Mouse (Mus musculus) hindbrain, postnatal 0 days (tissue): Measurements from ENCODE around the gene Chst12. TPM values are rescaled to one million over a fixed set of nuclear protein-coding genes. Genes with fewer than 3 reads are reported as not detected.
A peak's percentile ranks its signal among the peaks of the same experiment; 100 is the strongest.
"Not testable (repeated sequence)": the region's sequence is repeated elsewhere in the genome, so short reads cannot be mapped to it uniquely, and the experiment has no call there.

Experiments
- ATAC-seq: fragments of 200-750 bp; cut with Nextera tagmentation; 2 replicates; pipeline ENCODE4 v1.8.0; 2017; ENCODE audit warnings: mild to moderate bottlenecking, moderate TSS enrichment, moderate library complexity
- DNase-seq: peaks from one replicate; pipeline ENCODE4 v3.0.0-alpha.2; 2015; ENCODE audit warnings: low spot score
- H3K27ac ChIP-seq: fragments of 300-500 bp; sonication (generic); 2 replicates; pipeline ENCODE4 v1.5.1; 2014; ENCODE audit warnings: mild to moderate bottlenecking
- H3K27me3 ChIP-seq: fragments of 300-500 bp; sonication (generic); 2 replicates; pipeline ENCODE4 v1.6.1; 2014; ENCODE audit warnings: low read length, mixed read lengths; ENCODE audit not compliant: insufficient read depth
- H3K36me3 ChIP-seq: fragments of 300-500 bp; sonication (generic); 2 replicates; pipeline ENCODE4 v1.6.1; 2014; ENCODE audit warnings: low read length, mixed read lengths; ENCODE audit not compliant: insufficient read depth
- H3K4me1 ChIP-seq: fragments of 300-500 bp; sonication (generic); 2 replicates; pipeline ENCODE4 v1.6.1; 2014; ENCODE audit warnings: antibody characterized with exemption, low read length, mixed read lengths; ENCODE audit not compliant: insufficient read depth
- H3K4me2 ChIP-seq: fragments of 300-500 bp; sonication (generic); 2 replicates; pipeline ENCODE4 v1.6.1; 2014; ENCODE audit warnings: low read depth, mild to moderate bottlenecking, low read length, moderate library complexity, mixed read lengths
- H3K4me3 ChIP-seq: fragments of 300-500 bp; sonication (generic); 2 replicates; pipeline ENCODE4 v1.5.1; 2014; ENCODE audit warnings: low read length
- H3K9ac ChIP-seq: fragments of 300-500 bp; sonication (generic); replicated peaks from 2 replicates; pipeline ENCODE4 v1.6.1; 2014; ENCODE audit warnings: mild to moderate bottlenecking, low read length, moderate library complexity, mixed read lengths
- H3K9me3 ChIP-seq: fragments of 300-500 bp; sonication (generic); 2 replicates; pipeline ENCODE4 v1.6.1; 2016; ENCODE audit warnings: low read length, mixed read lengths
- CTCF ChIP-seq: IDR thresholded peaks from 2 replicates; pipeline ENCODE4 v1.5.1; 2016; ENCODE audit warnings: antibody characterized with exemption, control low read depth, low read depth
- WGBS: fragments of 180-500 bp; shearing (Covaris S2); extraction: QIAGEN DNeasy Blood & Tissue Kit; methylation state at CpG from one replicate; pipeline ENCODE4 v1.1.7; 2014; 5-methylcytosine and 5-hydroxymethylcytosine counted together
- polyA plus RNA-seq: library from polyadenylated mRNA; unstranded; fragments of >200 nt; fragmentation: Nextera tagmentation; extraction: Ambion mirVana; gene quantifications from 2 replicates; pipeline ENCODE4 v1.2.1, GENCODE M21; 2015
- total RNA-seq: library from RNA; depleted of rRNA; stranded (reverse); fragments of >200 nt; gene quantifications from 2 replicates; pipeline ENCODE4 v1.2.3, GENCODE M21; 2014

Chst12 gene
- total and polyA plus RNA-seq, 2 experiments from 2014 or later = 22.0 to 22.7 TPM

DNA sequence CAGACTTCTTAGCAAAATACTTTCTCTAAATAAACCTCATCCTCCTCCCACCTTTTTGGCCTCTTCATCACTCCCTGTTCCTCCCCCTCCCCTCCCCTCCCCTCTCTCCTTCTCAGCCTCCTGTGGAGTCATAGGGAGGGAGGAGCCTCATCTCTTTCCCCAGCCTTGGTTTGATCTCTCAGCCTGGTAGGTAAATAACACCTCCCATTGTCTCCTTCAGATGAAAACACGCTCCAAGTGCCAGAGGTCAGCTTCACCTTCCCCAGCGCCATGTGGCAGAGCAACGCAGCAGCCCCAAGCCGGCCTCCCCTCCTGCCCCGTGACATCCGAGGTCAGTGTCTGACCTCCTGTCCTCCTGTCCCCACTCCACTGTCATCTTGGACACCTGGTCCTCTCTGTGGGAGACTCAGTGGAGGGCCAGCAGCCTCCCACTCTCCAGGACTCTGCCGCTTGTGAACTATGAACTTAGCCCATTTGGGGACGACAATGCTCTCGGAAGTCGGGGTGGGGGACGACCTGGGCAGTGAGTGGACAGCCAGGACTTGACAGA lies 12.6 kb upstream of the Chst12 start:
- TF ChIP-seq CTCF = no peak
- WGBS = 34% methylated on average over 11 of the region's 11 CpGs
- no peaks in the 10 kb centered on the region for H3K27me3 ChIP-seq
- no peak overlapping the region for H3K9ac ChIP-seq
- H3K4me3 ChIP-seq = no peak overlapping the region
- no peaks in the 10 kb centered on the region for H3K4me1 ChIP-seq
- DNase-seq = no peak
- ATAC-seq = no peak
- H3K36me3 ChIP-seq = no peaks in the 10 kb centered on the region
- H3K9me3 ChIP-seq = no peaks in the 10 kb centered on the region
- no peak overlapping the region for H3K4me2 ChIP-seq
- no peak overlapping the region for H3K27ac ChIP-seq

DNA sequence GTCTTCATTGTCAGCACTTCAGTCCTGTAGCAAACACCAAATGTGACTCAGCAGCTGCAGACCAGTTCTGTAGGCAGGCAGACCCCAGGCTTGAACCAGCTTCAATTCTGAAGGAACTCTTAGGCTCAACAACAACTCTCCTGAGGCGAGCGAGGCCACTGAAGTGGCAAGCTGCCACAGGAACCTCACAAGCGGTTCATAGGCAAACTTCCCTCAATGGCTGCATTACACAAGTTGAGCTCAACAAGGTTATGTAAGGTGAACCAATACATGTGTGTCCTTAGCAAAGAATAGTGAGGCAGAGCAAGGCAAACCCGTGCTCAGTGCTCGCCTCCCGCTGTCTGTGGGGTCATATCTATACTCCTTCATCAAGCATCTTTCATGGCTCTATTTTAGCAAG lies 7.2 kb upstream of the Chst12 start:
- ATAC-seq (no peak), DNase-seq (no peak)
- H3K4me1 ChIP-seq = no peaks in the 10 kb centered on the region
- no peak overlapping the region for H3K27ac ChIP-seq
- H3K4me2 ChIP-seq = no peak overlapping the region
- H3K9me3 ChIP-seq = no peaks in the 10 kb centered on the region
- 79% methylated on average over 6 of the region's 6 CpGs for WGBS
- TF ChIP-seq CTCF = no peak
- H3K9ac ChIP-seq = no peak overlapping the region
- H3K4me3 ChIP-seq = no peak overlapping the region
- H3K36me3 ChIP-seq = no peaks in the 10 kb centered on the region
- no peaks in the 10 kb centered on the region for H3K27me3 ChIP-seq

DNA sequence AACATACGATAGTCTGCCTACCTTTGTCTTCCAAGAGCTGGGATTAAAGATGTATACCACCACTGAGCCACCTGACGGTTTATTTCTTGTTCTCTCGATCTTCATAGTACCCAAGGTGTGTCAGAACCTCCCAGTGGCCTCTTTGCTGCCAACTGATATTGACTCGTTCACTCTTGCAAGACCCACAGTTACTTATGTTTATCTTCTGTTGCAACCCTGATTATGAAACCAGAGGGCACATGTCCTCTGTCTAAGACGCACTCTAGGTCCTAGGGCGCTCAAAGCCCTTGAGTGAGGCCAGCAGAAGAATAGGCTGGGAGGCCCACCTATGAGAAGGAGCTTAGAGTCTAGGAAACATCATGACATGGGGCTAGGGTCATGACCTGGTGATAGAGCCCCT lies 4.6 kb upstream of the Chst12 start:
- no peak overlapping the region for H3K27ac ChIP-seq
- no peak overlapping the region for H3K4me2 ChIP-seq
- TF ChIP-seq CTCF = no peak
- WGBS = 87% methylated on average over 6 of the region's 6 CpGs
- ATAC-seq (no peak), DNase-seq (no peak)
- H3K9ac ChIP-seq = no peak overlapping the region
- no peaks in the 10 kb centered on the region for H3K9me3 ChIP-seq
- no peaks in the 10 kb centered on the region for H3K36me3 ChIP-seq
- 0 out of 2 replicates have a peak, but pooled peaks cover 3% of the 10 kb centered on the region for H3K4me1 ChIP-seq
- H3K27me3 ChIP-seq = no peaks in the 10 kb centered on the region
- no peak overlapping the region for H3K4me3 ChIP-seq

DNA sequence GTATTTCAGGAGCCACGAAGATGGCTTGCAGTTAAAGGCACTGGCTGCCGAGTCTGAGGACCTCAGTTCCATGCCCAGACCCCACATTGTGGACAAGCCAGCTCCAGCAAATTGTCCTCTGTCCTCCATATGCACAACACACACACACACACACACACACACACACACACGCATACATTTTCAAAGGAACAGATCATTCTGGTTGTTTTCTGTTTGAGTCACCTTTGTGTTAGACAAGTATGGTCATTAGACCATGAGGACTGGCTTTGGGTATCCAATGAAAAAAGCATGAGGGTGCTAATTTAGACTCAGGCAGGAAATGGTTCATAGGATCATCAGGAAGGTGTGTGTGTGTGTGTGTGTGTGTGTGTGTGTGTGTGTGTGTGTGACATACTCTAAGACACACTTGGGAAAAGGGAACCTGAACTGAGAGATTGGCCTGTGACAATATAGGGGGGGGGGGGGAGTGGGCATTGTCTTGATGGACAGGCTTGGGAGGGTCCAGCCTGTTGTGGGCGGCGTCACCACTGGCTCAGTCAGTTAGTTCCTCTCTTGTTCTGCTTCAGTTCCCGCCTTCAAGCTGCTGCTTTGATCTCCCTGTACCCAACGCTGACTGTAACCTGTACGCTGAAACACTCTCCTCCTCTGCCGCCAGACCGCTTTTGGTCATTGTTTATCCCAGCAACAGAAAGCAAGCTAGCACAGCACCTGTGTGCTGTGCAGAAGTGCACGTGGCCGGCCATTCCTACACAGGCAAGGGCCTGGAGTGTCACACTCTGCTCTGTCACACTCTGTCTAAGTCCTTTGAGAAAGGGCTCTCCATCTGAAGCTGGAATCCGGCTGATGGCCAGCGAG lies 3.1 kb upstream of the Chst12 start:
- H3K4me2 ChIP-seq = peak overlapping the region; percentile 37; the same call in 1 of the 2 replicates
- no peak for TF ChIP-seq CTCF
- ATAC-seq (no peak), DNase-seq (no peak)
- H3K4me3 ChIP-seq = no peak overlapping the region
- peaks cover 8% of the 10 kb centered on the region for H3K4me1 ChIP-seq
- H3K9me3 ChIP-seq = no peaks in the 10 kb centered on the region
- no peak overlapping the region for H3K27ac ChIP-seq
- 20% methylated on average over 14 of the region's 14 CpGs for WGBS
- H3K27me3 ChIP-seq = no peaks in the 10 kb centered on the region
- H3K9ac ChIP-seq = peak overlapping the region; percentile 17; the same call in 1 of the 2 replicates
- no peaks in the 10 kb centered on the region for H3K36me3 ChIP-seq

DNA sequence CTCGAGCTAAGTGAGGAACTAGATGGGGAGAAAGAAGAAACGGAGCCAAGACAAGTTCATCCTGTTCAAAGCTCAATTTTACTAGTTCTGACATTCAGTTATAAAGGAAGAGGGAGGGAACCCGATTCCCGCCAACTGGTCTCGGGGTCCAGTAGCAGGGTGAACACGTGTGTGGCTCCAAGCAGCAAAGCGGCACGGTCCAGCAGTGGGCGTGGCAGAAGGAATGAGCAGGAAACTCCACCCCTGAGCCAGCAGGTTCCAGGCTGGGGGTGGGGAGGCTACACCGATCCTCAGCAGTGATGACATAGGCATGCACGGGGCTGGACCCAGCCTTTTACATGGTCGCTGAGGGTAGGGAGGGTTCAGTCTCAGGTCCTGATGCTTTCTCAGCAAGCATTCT lies 2.4 kb upstream of the Chst12 start:
- not testable (repeated sequence) for ATAC-seq, DNase-seq, H3K9me3 ChIP-seq, H3K36me3 ChIP-seq, H3K27me3 ChIP-seq, H3K4me1 ChIP-seq, H3K27ac ChIP-seq, H3K4me3 ChIP-seq
- WGBS = 2% methylated on average over 12 of the region's 12 CpGs
- H3K4me2 ChIP-seq = peak overlapping the region; percentile 37; the same call in 1 of the 2 replicates
- H3K9ac ChIP-seq = 0 out of 2 replicates have a peak overlapping the region, but pooled peaks have one; percentile 17

DNA sequence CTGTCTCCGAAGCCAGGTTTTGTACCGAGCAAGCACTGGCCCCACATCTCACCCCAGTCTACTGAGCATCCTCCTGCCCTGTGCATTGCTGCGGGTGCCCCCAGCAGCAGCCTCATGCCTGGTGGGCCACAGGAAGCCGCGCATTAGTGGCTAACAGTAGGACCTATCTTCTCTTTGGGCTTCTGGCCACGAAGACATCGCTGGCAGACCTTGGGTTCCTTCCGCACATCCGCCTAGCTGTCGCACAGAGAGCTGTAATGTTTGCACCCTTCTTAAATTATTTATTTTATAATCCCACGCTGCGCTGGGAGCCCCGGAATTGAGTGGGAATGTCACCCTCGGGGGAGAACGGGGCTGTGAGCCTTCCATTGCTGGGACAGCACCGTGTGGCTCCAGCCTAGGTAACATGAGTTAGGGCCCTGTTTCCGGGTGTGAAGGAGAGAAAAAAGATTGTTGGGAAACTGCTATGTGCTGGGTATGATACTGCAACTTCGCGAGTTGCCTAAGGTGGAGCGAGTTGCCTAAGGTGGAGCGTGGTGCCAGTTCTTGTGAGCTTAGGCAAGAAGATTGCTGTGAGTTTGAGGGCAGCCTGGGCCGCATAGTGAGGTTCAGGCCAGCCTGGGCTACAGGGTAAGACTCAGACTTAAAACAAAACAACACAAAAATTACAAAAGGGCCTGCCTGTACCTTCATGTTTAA lies 895 bp downstream of the Chst12 start:
- Histone ChIP-seq H3K9ac (peak overlapping the region; percentile 79), H3K4me1 (peaks cover 22% of the 10 kb centered on the region), H3K36me3 (no peaks in the 10 kb centered on the region), H3K27ac (peak overlapping the region; percentile 80; the same call in 1 of the 2 replicates), H3K9me3 (no peaks in the 10 kb centered on the region), H3K27me3 (no peaks in the 10 kb centered on the region), H3K4me2 (peak overlapping the region; percentile 64), H3K4me3 (peak overlapping the region; percentile 59)
- TF ChIP-seq CTCF = no peak
- WGBS = 36% methylated on average over 22 of the region's 22 CpGs
- peak; percentile 6; the same call in 1 of the 2 replicates for ATAC-seq
- peak; percentile 36 for DNase-seq
